Mouse (Mus musculus): ENCODE data around the gene Setd1a.

GRCm38 (mm10) chr7:127768346-127768996 is 8.0 kb upstream of the Setd1a start:
- no peak for TF ChIP-seq CTCF (IDR thresholded peaks at IDR 0.05; ENCODE audit: low read depth, low read length)
- TF ChIP-seq POLR2AphosphoS5 (IDR thresholded peaks at IDR 0.05; ENCODE audit: insufficient replicate concordance, low read depth, low read length) = no peak
- no peak for TF ChIP-seq TAL1 (conservative IDR thresholded peaks at IDR 0.05; ENCODE audit: low read depth, low read length)

Data from G1E (cell line).